Mouse (Mus musculus) liver, embryonic 11.5 days (tissue): ENCODE data around the gene Plxdc2. TPM values are rescaled to one million over a fixed set of nuclear protein-coding genes. Genes with fewer than 3 reads are reported as not detected.

Experiments
- ATAC-seq: fragments of 200-750 bp; cut with Nextera tagmentation; replicated peaks from 2 replicates; pipeline ENCODE4 v1.8.0; 2017; ENCODE audit warnings: moderate number of reproducible peaks, mild to moderate bottlenecking, moderate TSS enrichment, moderate library complexity; ENCODE audit not compliant: low FRiP score
- DNase-seq: peaks from one replicate; pipeline ENCODE4 v3.0.0-alpha.2; 2017; ENCODE audit warnings: low spot score
- H3K27ac ChIP-seq: fragments of 300-500 bp; sonication (generic); 2 replicates; pipeline ENCODE4 v1.5.1; 2014; ENCODE audit warnings: mild to moderate bottlenecking, low read depth, low read length, control low read depth
- H3K27me3 ChIP-seq: fragments of 300-500 bp; sonication (generic); replicated peaks from 2 replicates; pipeline ENCODE4 v1.6.1; 2014; ENCODE audit warnings: low read length, mixed read lengths; ENCODE audit not compliant: control insufficient read depth, insufficient read depth
- H3K36me3 ChIP-seq: fragments of 300-500 bp; sonication (generic); 2 replicates; pipeline ENCODE4 v1.6.1; 2014; ENCODE audit warnings: mild to moderate bottlenecking, low read length, moderate library complexity, mixed read lengths; ENCODE audit not compliant: control insufficient read depth, insufficient read depth
- H3K4me1 ChIP-seq: fragments of 300-500 bp; sonication (generic); replicated peaks from 2 replicates; pipeline ENCODE4 v1.6.1; 2014; ENCODE audit warnings: low read length, mixed read lengths; ENCODE audit not compliant: control insufficient read depth, insufficient read depth
- H3K4me2 ChIP-seq: fragments of 300-500 bp; sonication (generic); 2 replicates; pipeline ENCODE4 v1.6.1; 2014; ENCODE audit warnings: mild to moderate bottlenecking, control low read depth, moderate library complexity
- H3K4me3 ChIP-seq: fragments of 300-500 bp; sonication (generic); 2 replicates; pipeline ENCODE4 v1.5.1; 2014; ENCODE audit warnings: low read depth, low read length, control low read depth
- H3K9ac ChIP-seq: fragments of 300-500 bp; sonication (generic); 2 replicates; pipeline ENCODE4 v1.6.1; 2014; ENCODE audit warnings: low read depth, low read length, control low read depth
- H3K9me3 ChIP-seq: fragments of 300-500 bp; sonication (generic); 2 replicates; pipeline ENCODE4 v1.6.1; 2016; ENCODE audit warnings: low read length, inconsistent platforms, mixed read lengths; ENCODE audit not compliant: control insufficient read depth
- WGBS: fragments of 180-500 bp; shearing (Covaris S2); extraction: QIAGEN DNeasy Blood & Tissue Kit; methylation state at CpG from one replicate; pipeline ENCODE4 v1.1.7; 2014; 5-methylcytosine and 5-hydroxymethylcytosine counted together
- polyA plus RNA-seq: library from polyadenylated mRNA; unstranded; fragments of >200 nt; fragmentation: Nextera tagmentation; extraction: Ambion mirVana; gene quantifications from 2 replicates; pipeline ENCODE4 v1.2.1, GENCODE M21; 2014

The Plxdc2 gene
- polyA plus RNA-seq, 1 experiment from 2014 or later: 8.8 TPM

DNA sequence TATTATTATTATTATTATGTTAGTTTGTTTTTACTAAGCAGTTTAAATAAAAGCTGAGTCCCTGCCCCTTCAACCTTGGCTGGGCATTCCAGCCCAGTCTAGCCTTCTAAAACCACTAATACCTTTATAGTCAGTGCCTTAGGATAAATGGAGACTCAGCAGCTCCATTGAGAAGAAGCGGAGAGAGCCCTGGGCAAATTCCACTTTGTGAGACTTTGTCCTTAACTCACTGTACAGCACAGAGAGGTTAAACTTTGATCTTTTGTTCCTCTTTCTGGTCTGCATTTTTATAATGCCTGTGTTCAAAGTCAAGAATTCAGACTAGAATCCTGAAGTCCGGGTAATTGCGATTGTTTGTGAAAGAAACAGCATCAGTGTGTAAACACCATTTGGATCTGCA, 41.4 kb downstream of the Plxdc2 start:
- ATAC-seq: no peak
- no peak overlapping the region for H3K4me3 ChIP-seq
- no peaks in the 10 kb centered on the region for H3K9me3 ChIP-seq
- H3K36me3 ChIP-seq: no peaks in the 10 kb centered on the region
- no peak overlapping the region for H3K9ac ChIP-seq
- DNase-seq: no peak
- H3K27me3 ChIP-seq: no peaks in the 10 kb centered on the region
- H3K27ac ChIP-seq: no peak overlapping the region
- 86% methylated on average over 3 of the region's 3 CpGs for WGBS
- no peak overlapping the region for H3K4me2 ChIP-seq
- H3K4me1 ChIP-seq: no peaks in the 10 kb centered on the region

DNA sequence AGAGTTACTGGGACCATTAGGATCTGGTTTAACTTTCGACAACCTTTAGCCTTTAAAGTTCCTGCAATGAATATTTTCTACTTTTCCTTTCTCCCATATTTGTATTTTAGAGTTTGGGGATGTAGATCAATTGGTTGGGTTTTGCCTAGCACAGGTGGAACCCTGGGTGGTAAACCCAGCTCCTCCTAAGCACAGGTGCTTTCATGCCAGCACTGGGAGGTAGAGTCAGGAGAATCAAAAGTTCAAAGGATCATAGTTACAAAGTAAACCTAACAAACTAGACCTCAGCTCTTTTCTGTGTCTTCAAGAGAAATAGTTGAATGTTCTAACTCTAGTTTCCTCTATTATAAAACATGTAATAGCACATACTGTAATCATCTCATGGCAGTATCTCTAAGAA, 41.9 kb downstream of the Plxdc2 start:
- Histone ChIP-seq H3K9ac (no peak overlapping the region), H3K27me3 (no peaks in the 10 kb centered on the region), H3K4me3 (no peak overlapping the region), H3K27ac (no peak overlapping the region), H3K36me3 (no peaks in the 10 kb centered on the region), H3K9me3 (no peaks in the 10 kb centered on the region), H3K4me2 (no peak overlapping the region), H3K4me1 (no peaks in the 10 kb centered on the region)
- DNase-seq (no peak), ATAC-seq (no peak)
- 88% methylated on average over 1 of the region's 1 CpGs for WGBS

DNA sequence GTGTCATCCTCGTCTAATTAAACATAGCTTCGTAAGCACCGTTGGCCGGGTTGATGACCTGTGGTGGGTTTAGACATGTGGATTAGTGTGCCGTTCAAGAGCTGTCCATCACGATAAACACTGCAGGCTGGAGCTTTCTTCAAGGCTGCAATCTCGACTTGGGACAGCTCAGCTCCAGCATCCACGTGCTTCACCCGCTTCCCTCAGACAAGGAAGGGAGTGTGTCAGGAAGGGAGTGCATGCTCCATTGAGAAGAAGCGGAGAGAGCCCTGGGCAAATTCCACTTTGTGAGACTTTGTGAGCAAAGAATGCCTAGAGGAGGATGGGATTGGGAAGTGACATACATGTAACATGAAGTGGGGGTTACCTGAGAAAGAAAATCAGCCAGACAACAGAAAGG, 42.8 kb downstream of the Plxdc2 start:
- no peak for ATAC-seq
- no peak overlapping the region for H3K9ac ChIP-seq
- DNase-seq: no peak
- no peaks in the 10 kb centered on the region for H3K9me3 ChIP-seq
- H3K4me1 ChIP-seq: no peaks in the 10 kb centered on the region
- WGBS: 70% methylated on average over 10 of the region's 10 CpGs
- H3K27me3 ChIP-seq: no peaks in the 10 kb centered on the region
- no peaks in the 10 kb centered on the region for H3K36me3 ChIP-seq
- no peak overlapping the region for H3K27ac ChIP-seq
- H3K4me3 ChIP-seq: no peak overlapping the region
- no peak overlapping the region for H3K4me2 ChIP-seq

DNA sequence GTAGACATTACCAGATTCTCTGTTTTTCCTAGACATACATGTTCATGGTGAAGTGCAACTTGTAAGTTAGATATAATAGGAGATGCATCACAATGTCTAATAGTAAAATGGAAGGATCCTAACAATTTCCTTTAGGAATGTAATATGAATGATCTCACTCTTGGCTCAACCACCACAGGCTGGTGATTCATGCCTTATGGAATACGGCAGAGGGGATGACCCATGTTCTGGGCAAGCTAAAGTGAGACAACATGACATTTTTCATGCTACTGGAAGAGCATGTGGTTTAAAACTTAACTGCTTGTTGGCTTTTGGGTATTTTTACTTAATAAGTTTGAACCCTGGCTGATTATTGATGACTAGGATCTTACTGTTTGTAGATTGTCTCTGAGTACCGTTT, 50.4 kb downstream of the Plxdc2 start:
- Histone ChIP-seq H3K36me3 (no peaks in the 10 kb centered on the region), H3K9ac (no peak overlapping the region), H3K4me2 (no peak overlapping the region), H3K4me1 (no peaks in the 10 kb centered on the region), H3K4me3 (no peak overlapping the region), H3K9me3 (no peaks in the 10 kb centered on the region), H3K27ac (no peak overlapping the region), H3K27me3 (no peaks in the 10 kb centered on the region)
- WGBS: 66% methylated on average over 2 of the region's 2 CpGs
- ATAC-seq (no peak), DNase-seq (no peak)

DNA sequence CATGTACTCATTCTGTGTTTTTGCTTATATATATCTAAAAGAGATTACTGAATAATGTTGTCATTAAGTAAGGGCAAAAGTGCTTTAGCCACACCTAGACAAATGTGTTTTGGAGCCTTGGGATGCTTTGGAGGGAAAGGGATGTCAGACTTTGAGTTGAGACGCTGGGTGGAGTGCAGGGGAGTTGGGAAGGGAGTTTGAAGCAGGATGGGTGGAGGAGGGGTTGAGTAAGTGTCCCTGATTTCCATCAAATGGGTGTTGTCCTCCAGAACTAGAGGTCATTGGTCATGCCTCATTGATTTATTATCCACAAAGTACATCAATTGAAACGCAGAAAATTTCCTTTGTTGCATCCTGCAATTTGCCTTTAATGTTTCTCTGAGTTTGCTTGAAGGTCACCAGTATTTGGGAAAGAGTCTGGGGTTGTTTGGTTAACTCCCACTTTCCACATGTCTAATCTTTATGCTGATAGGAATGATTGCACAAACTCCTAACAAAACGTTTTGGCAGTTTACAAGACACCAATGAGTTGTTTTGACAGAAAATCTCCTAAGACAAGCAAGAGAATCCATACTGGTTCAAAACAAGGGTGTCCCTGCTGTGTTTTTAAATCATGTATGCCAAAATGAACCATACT, 58.4 kb downstream of the Plxdc2 start:
- no peak for ATAC-seq
- no peak overlapping the region for H3K4me3 ChIP-seq
- H3K4me2 ChIP-seq: no peak overlapping the region
- WGBS: 37% methylated on average over 3 of the region's 3 CpGs
- H3K9me3 ChIP-seq: no peaks in the 10 kb centered on the region
- no peak overlapping the region for H3K9ac ChIP-seq
- no peaks in the 10 kb centered on the region for H3K4me1 ChIP-seq
- no peaks in the 10 kb centered on the region for H3K36me3 ChIP-seq
- no peaks in the 10 kb centered on the region for H3K27me3 ChIP-seq
- H3K27ac ChIP-seq: no peak overlapping the region
- no peak for DNase-seq

DNA sequence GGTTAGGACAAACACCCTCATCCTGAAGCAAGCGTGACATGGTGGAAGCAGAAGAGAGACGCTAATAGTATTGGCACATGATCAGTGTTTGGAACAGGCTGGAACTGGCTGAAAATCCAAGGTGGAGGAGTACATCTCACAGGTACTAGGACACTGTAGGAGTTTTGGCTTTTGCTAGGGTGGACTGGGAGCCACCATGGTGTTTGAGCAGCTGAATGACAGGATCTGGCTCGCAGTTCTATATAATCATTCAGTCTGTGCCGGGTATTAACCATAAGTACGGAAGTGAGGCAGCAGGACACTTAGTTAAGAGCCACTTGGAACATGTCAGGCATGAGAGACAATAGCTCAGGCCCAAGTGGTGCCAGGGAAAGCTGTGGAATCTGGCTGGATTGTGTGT, 82.9 kb downstream of the Plxdc2 start:
- no peaks in the 10 kb centered on the region for H3K27me3 ChIP-seq
- no peak overlapping the region for H3K27ac ChIP-seq
- H3K9me3 ChIP-seq: no peaks in the 10 kb centered on the region
- H3K4me3 ChIP-seq: no peak overlapping the region
- no peak for DNase-seq
- H3K9ac ChIP-seq: no peak overlapping the region
- no peak for ATAC-seq
- H3K4me2 ChIP-seq: no peak overlapping the region
- no peaks in the 10 kb centered on the region for H3K36me3 ChIP-seq
- 88% methylated on average over 5 of the region's 5 CpGs for WGBS
- no peaks in the 10 kb centered on the region for H3K4me1 ChIP-seq

DNA sequence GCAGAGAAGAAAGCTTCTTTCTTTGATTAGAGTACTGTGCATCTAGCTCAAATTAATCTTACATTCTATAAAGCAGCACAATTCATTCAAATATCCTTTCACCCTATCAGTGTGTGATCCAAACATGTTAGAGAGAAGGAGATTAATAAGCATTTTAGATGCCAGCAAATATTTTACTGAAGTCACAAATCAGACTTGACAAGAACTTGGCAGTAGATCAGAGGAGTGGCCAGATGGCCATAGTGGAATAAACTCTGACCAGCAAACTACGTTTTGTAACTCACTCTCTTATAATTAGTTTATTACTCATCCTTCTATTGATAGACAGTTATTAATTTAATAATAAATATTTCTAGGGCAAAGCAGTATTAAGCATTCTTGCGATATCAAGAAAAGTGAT, 86.5 kb downstream of the Plxdc2 start:
- WGBS: 79% methylated on average over 2 of the region's 2 CpGs
- Histone ChIP-seq H3K4me1 (no peaks in the 10 kb centered on the region; the same call in 1 of the 2 replicates), H3K4me3 (no peak overlapping the region), H3K4me2 (no peak overlapping the region), H3K36me3 (no peaks in the 10 kb centered on the region), H3K27ac (no peak overlapping the region), H3K9ac (no peak overlapping the region), H3K9me3 (no peaks in the 10 kb centered on the region), H3K27me3 (no peaks in the 10 kb centered on the region)
- ATAC-seq: no peak
- no peak for DNase-seq

DNA sequence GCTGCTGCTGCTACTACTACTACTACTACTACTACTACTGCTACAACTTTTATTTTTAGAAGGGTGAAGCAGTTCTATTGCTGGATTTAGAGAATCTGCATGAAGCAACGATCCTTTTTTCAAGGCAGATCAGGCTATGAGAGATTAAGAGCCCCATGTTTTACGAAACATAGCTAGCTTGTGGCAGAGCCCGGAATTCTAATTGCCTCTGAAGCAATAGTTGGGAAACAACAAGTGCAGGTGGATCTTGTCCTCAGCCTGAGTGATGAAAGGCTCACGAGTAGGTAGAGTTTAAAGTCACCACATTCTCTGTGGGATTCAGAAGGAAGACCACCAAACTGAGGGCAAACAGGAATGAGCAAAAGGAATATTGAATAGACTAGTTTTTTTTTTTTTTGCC, 91.8 kb downstream of the Plxdc2 start:
- Histone ChIP-seq H3K4me2 (no peak overlapping the region), H3K27me3 (no peaks in the 10 kb centered on the region), H3K4me1 (no peaks in the 10 kb centered on the region; the same call in 1 of the 2 replicates), H3K27ac (no peak overlapping the region), H3K9ac (no peak overlapping the region), H3K36me3 (no peaks in the 10 kb centered on the region), H3K4me3 (no peak overlapping the region), H3K9me3 (no peaks in the 10 kb centered on the region)
- DNase-seq (no peak), ATAC-seq (no peak)
- WGBS: 71% methylated on average over 4 of the region's 4 CpGs

DNA sequence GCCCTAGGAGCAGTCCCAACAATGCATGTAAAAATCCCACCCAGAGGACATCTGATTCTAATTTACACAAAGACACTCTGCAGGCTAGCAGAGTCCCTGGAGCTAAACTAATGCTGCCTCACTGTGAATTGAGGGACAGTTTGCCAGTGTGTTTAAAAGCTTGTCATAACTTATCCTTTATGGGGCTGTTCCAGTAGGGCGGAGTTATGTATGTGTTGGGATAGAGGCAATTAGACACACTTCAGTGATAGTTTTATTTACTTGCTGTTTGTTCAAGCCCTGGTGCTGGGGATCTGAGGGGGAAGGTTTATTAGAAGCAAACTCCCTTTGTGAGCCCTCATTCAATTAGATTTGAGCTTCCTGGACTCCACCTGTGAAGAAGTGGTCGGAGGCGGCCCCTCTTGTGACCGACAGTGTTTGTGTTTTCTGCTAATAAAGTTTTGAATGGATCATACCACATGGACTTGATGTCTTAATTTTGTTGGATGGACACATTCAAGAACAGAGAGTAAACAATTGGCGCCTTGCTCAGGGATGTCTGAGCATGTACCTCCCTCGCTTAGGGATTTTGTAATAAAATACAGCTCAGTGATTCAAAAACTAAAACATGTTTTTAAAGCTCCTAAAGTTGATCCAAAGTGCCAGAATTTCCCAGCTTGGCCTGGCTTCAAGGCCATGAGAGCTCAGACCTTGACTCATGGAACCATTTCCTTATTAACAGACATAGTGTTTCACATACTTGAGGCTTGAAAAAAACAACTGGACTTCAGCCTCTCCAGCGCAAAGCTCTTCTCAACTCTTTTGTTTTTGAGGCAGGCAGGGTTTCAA, 94.9 kb downstream of the Plxdc2 start:
- no peaks in the 10 kb centered on the region for H3K36me3 ChIP-seq
- H3K4me3 ChIP-seq: no peak overlapping the region
- WGBS: 83% methylated on average over 7 of the region's 7 CpGs
- no peak overlapping the region for H3K27ac ChIP-seq
- no peak overlapping the region for H3K9ac ChIP-seq
- DNase-seq (no peak), ATAC-seq (no peak)
- H3K9me3 ChIP-seq: no peaks in the 10 kb centered on the region
- no peak overlapping the region for H3K4me2 ChIP-seq
- no peaks in the 10 kb centered on the region for H3K27me3 ChIP-seq
- no peaks in the 10 kb centered on the region; the same call in 1 of the 2 replicates for H3K4me1 ChIP-seq
